8 mouse cellular contexts compared by ENCODE assay signal in genomic region chr15:96170986-96171769, GRCm38 (mm10).
DNase-seq lines count a peak whose midpoint lies in the region; ATAC-seq and TF ChIP-seq lines count a peak whose summit lies in the region.

No protein-coding gene starts in this region.

- no peak for TF ChIP-seq CTCF in cortical plate, adult 2 months (IDR thresholded peaks at IDR 0.05; ENCODE audit: extremely low read depth, insufficient read depth, low read length)

- peak overlapping the region; percentile 43 for H3K4me2 ChIP-seq in intestine, embryonic 14.5 days (ENCODE audit: low read length)
- peak overlapping the region; percentile 58 for H3K4me2 ChIP-seq in liver, embryonic 11.5 days

- 7% methylated on average over 22 of the region's 22 CpGs for WGBS in intestine, embryonic 14.5 days
- WGBS in liver, embryonic 11.5 days = 9% methylated on average over 22 of the region's 22 CpGs

- ATAC-seq in intestine, embryonic 14.5 days (replicated peaks; ENCODE audit: low FRiP score, low TSS enrichment, low read depth) = peak; percentile 88
- no peak; the same call in 1 of the 2 replicates for ATAC-seq in liver, embryonic 11.5 days (replicated peaks; ENCODE audit: low FRiP score)
- no peak for ATAC-seq in erythroblast, adult 5-6 weeks (replicated peaks; ENCODE audit: low FRiP score, poor library complexity, severe bottlenecking)

- no peak overlapping the region for H3K27ac ChIP-seq in cortical plate, adult 2 months (ENCODE audit: insufficient read depth, low read length)
- no peak overlapping the region for H3K27ac ChIP-seq in intestine, embryonic 14.5 days (ENCODE audit: low read depth)
- H3K27ac ChIP-seq in liver, embryonic 11.5 days (ENCODE audit: low read depth, low read length) = no peak overlapping the region

- H3K9me3 ChIP-seq in intestine, embryonic 14.5 days (ENCODE audit: control insufficient read depth, low read length) = no peaks in the 10 kb centered on the region
- no peaks in the 10 kb centered on the region for H3K9me3 ChIP-seq in liver, embryonic 11.5 days (ENCODE audit: control insufficient read depth, low read length)

- DNase-seq in left cerebral cortex, adult 18-20 months (ENCODE audit: low spot score in 2 of 2) = peak; percentile 15 to 29
- DNase-seq in left cerebral cortex, postnatal 4 days = no peak
- DNase-seq in intestine, embryonic 14.5 days (ENCODE audit: low spot score) = peak; percentile 57
- DNase-seq in liver, embryonic 11.5 days (ENCODE audit: low spot score) = no peak
- peak; percentile 4 for DNase-seq in ovary, postnatal 14 days (ENCODE audit: low spot score)
- DNase-seq in adrenal gland, adult (ENCODE audit: inconsistent age in 2 of 2, low spot score in 1 of 2) = no peak

- intact Hi-C loops in left cerebral cortex, postnatal 4 days (cut with DNase I) = no loop called here

- no peaks in the 10 kb centered on the region for H3K36me3 ChIP-seq in intestine, embryonic 14.5 days (ENCODE audit: control insufficient read depth, insufficient read depth, low read length)
- H3K36me3 ChIP-seq in liver, embryonic 11.5 days (ENCODE audit: control insufficient read depth, insufficient read depth, low read length) = no peaks in the 10 kb centered on the region

- H3K4me1 ChIP-seq in cortical plate, adult 2 months (ENCODE audit: control insufficient read depth, insufficient read depth, low read length) = no peaks in the 10 kb centered on the region
- no peaks in the 10 kb centered on the region; the same call in 1 of the 2 replicates for H3K4me1 ChIP-seq in intestine, embryonic 14.5 days (replicated peaks; ENCODE audit: control insufficient read depth, insufficient read depth, low read length)
- H3K4me1 ChIP-seq in liver, embryonic 11.5 days (replicated peaks; ENCODE audit: control insufficient read depth, insufficient read depth, low read length) = peaks cover 3% of the 10 kb centered on the region; the same call in 1 of the 2 replicates

- peaks cover 20% of the 10 kb centered on the region for H3K27me3 ChIP-seq in intestine, embryonic 14.5 days (replicated peaks; ENCODE audit: control insufficient read depth, insufficient read depth, low read length)
- peaks cover 19% of the 10 kb centered on the region for H3K27me3 ChIP-seq in liver, embryonic 11.5 days (replicated peaks; ENCODE audit: control insufficient read depth, insufficient read depth, low read length)

- 0 out of 2 replicates have a peak, but pooled peaks have one; percentile 42 for TF ChIP-seq POLR2A in cortical plate, adult 2 months (IDR thresholded peaks at IDR 0.05; ENCODE audit: extremely low read depth, insufficient read depth, low read length)

- peak overlapping the region; percentile 6; the same call in 1 of the 2 replicates for H3K4me3 ChIP-seq in cortical plate, adult 2 months (ENCODE audit: insufficient read depth, low read length)
- peak overlapping the region; percentile 30 for H3K4me3 ChIP-seq in intestine, embryonic 14.5 days (ENCODE audit: low read depth, low read length)
- H3K4me3 ChIP-seq in liver, embryonic 11.5 days (ENCODE audit: low read depth, low read length) = peak overlapping the region; percentile 18; the same call in 1 of the 2 replicates

- no peak overlapping the region for H3K9ac ChIP-seq in intestine, embryonic 14.5 days (ENCODE audit: low read length)
- no peak overlapping the region for H3K9ac ChIP-seq in liver, embryonic 11.5 days (ENCODE audit: low read depth, low read length)

Comparison
In these comparisons a context has a peak if more than half of its experiments do, and no peak if none do; other contexts are left out.
1. DNase-seq: peak in left cerebral cortex, adult 18-20 months (2 of 2), intestine, embryonic 14.5 days (single experiment) and ovary, postnatal 14 days (single experiment); none in left cerebral cortex, postnatal 4 days (single experiment), liver, embryonic 11.5 days (single experiment) and adrenal gland, adult (0 of 2).
2. Peak in every context shown above with its lines, with median percentiles within 50 percentile points of each other: H3K4me3 ChIP-seq.